Mouse (Mus musculus): Measurements from ENCODE around the gene Tbx2. TPM values are rescaled to one million over a fixed set of nuclear protein-coding genes. Genes with fewer than 3 reads are reported as not detected.

Tbx2 gene
- polyA plus RNA-seq, 1 experiment, result 3.5 TPM

GRCm38 (mm10) chr11:85841980-85842379 is 9.6 kb downstream of the Tbx2 start:
- Histone ChIP-seq H3K27ac (ENCODE audit: insufficient read depth, low read length) (no peak overlapping the region), H3K4me3 (replicated peaks; ENCODE audit: insufficient read depth, low read depth, low read length) (no peak overlapping the region), H3K27me3 (ENCODE audit: control insufficient read depth, insufficient read depth, low read length) (peaks cover 36% of the 10 kb centered on the region; the same call in 1 of the 2 replicates), H3K4me1 (ENCODE audit: control insufficient read depth, insufficient read depth, low read length) (peaks cover 8% of the 10 kb centered on the region; the same call in 1 of the 2 replicates)
- 2% methylated on average over 30 of the region's 32 CpGs for whole genome bisulfite sequencing
- DNase-seq, result peak in 1 of 2 experiments; percentile 45
- no peak for TF ChIP-seq POLR2A (IDR thresholded peaks at IDR 0.05; ENCODE audit: borderline replicate concordance, insufficient read depth, low read length)
- peak; percentile 52; the same call in 1 of the 2 replicates for TF ChIP-seq CTCF (IDR thresholded peaks at IDR 0.05; ENCODE audit: borderline replicate concordance, insufficient read depth, low read depth, low read length)

GRCm38 (mm10) chr11:85842596-85843346 is 10.4 kb downstream of the Tbx2 start:
- H3K4me3 ChIP-seq (replicated peaks; ENCODE audit: insufficient read depth, low read depth, low read length), result no peak overlapping the region
- H3K27ac ChIP-seq (ENCODE audit: insufficient read depth, low read length), result no peak overlapping the region
- WGBS, result 7% methylated on average over 24 of the region's 24 CpGs
- DNase-seq, result no peak
- no peak for TF ChIP-seq POLR2A (IDR thresholded peaks at IDR 0.05; ENCODE audit: borderline replicate concordance, insufficient read depth, low read length)
- no peak for TF ChIP-seq CTCF (IDR thresholded peaks at IDR 0.05; ENCODE audit: borderline replicate concordance, insufficient read depth, low read depth, low read length)
- peaks cover 32% of the 10 kb centered on the region; the same call in 1 of the 2 replicates for H3K27me3 ChIP-seq (ENCODE audit: control insufficient read depth, insufficient read depth, low read length)
- H3K4me1 ChIP-seq (ENCODE audit: control insufficient read depth, insufficient read depth, low read length), result peaks cover 8% of the 10 kb centered on the region; the same call in 1 of the 2 replicates

GRCm38 (mm10) chr11:85843347-85843692 is 11.0 kb downstream of the Tbx2 start:
- TF ChIP-seq CTCF (IDR thresholded peaks at IDR 0.05; ENCODE audit: borderline replicate concordance, insufficient read depth, low read depth, low read length) (peak; percentile 51; the same call in 1 of the 2 replicates), POLR2A (IDR thresholded peaks at IDR 0.05; ENCODE audit: borderline replicate concordance, insufficient read depth, low read length) (no peak)
- no peak overlapping the region for H3K27ac ChIP-seq (ENCODE audit: insufficient read depth, low read length)
- H3K4me1 ChIP-seq (ENCODE audit: control insufficient read depth, insufficient read depth, low read length), result 0 out of 2 replicates have a peak, but pooled peaks cover 5% of the 10 kb centered on the region
- DNase-seq, result no peak
- no peak overlapping the region for H3K4me3 ChIP-seq (replicated peaks; ENCODE audit: insufficient read depth, low read depth, low read length)
- H3K27me3 ChIP-seq (ENCODE audit: control insufficient read depth, insufficient read depth, low read length), result peaks cover 29% of the 10 kb centered on the region; the same call in 1 of the 2 replicates
- 2% methylated on average over 18 of the region's 18 CpGs for WGBS

- DNase-seq, result peak; percentile 68 to 77
- Histone ChIP-seq H3K4me1 (ENCODE audit: control insufficient read depth, insufficient read depth, low read length) (0 out of 2 replicates have a peak, but pooled peaks cover 5% of the 10 kb centered on the region), H3K27ac (ENCODE audit: insufficient read depth, low read length) (no peak overlapping the region), H3K4me3 (replicated peaks; ENCODE audit: insufficient read depth, low read depth, low read length) (peak overlapping the region; percentile 29), H3K27me3 (ENCODE audit: control insufficient read depth, insufficient read depth, low read length) (peaks cover 26% of the 10 kb centered on the region; the same call in 1 of the 2 replicates)
- 2% methylated on average over 54 of the region's 54 CpGs for WGBS
- TF ChIP-seq POLR2A (IDR thresholded peaks at IDR 0.05; ENCODE audit: borderline replicate concordance, insufficient read depth, low read length), result no peak
- TF ChIP-seq CTCF (IDR thresholded peaks at IDR 0.05; ENCODE audit: borderline replicate concordance, insufficient read depth, low read depth, low read length), result peak; percentile 69; the same call in 1 of the 2 replicates
Measured at GRCm38 (mm10) chr11:85844144-85844965, 12.0 kb downstream of the Tbx2 start.

GRCm38 (mm10) chr11:85844971-85845370 is 12.6 kb downstream of the Tbx2 start:
- Histone ChIP-seq H3K4me3 (replicated peaks; ENCODE audit: insufficient read depth, low read depth, low read length) (no peak overlapping the region), H3K27ac (ENCODE audit: insufficient read depth, low read length) (no peak overlapping the region), H3K27me3 (ENCODE audit: control insufficient read depth, insufficient read depth, low read length) (peaks cover 26% of the 10 kb centered on the region; the same call in 1 of the 2 replicates), H3K4me1 (ENCODE audit: control insufficient read depth, insufficient read depth, low read length) (0 out of 2 replicates have a peak, but pooled peaks cover 5% of the 10 kb centered on the region)
- TF ChIP-seq POLR2A (IDR thresholded peaks at IDR 0.05; ENCODE audit: borderline replicate concordance, insufficient read depth, low read length) (no peak), CTCF (IDR thresholded peaks at IDR 0.05; ENCODE audit: borderline replicate concordance, insufficient read depth, low read depth, low read length) (no peak)
- WGBS, result 41% methylated on average over 5 of the region's 5 CpGs
- DNase-seq, result no peak

- no peak overlapping the region for H3K27ac ChIP-seq (ENCODE audit: insufficient read depth, low read length)
- H3K4me3 ChIP-seq (replicated peaks; ENCODE audit: insufficient read depth, low read depth, low read length), result no peak overlapping the region
- 38% methylated on average over 5 of the region's 5 CpGs for WGBS
- H3K4me1 ChIP-seq (ENCODE audit: control insufficient read depth, insufficient read depth, low read length), result 0 out of 2 replicates have a peak, but pooled peaks cover 5% of the 10 kb centered on the region
- H3K27me3 ChIP-seq (ENCODE audit: control insufficient read depth, insufficient read depth, low read length), result peaks cover 21% of the 10 kb centered on the region; the same call in 1 of the 2 replicates
- DNase-seq, result no peak
- no peak for TF ChIP-seq CTCF (IDR thresholded peaks at IDR 0.05; ENCODE audit: borderline replicate concordance, insufficient read depth, low read depth, low read length)
- TF ChIP-seq POLR2A (IDR thresholded peaks at IDR 0.05; ENCODE audit: borderline replicate concordance, insufficient read depth, low read length), result no peak
Measured at GRCm38 (mm10) chr11:85845921-85846320, 13.6 kb downstream of the Tbx2 start.

GRCm38 (mm10) chr11:85846509-85846908 is 14.2 kb downstream of the Tbx2 start:
- no peak overlapping the region for H3K4me3 ChIP-seq (replicated peaks; ENCODE audit: insufficient read depth, low read depth, low read length)
- TF ChIP-seq POLR2A (IDR thresholded peaks at IDR 0.05; ENCODE audit: borderline replicate concordance, insufficient read depth, low read length), result no peak
- no peak for TF ChIP-seq CTCF (IDR thresholded peaks at IDR 0.05; ENCODE audit: borderline replicate concordance, insufficient read depth, low read depth, low read length)
- 55% methylated on average over 4 of the region's 4 CpGs for WGBS
- H3K27ac ChIP-seq (ENCODE audit: insufficient read depth, low read length), result no peak overlapping the region
- 0 out of 2 replicates have a peak, but pooled peaks cover 5% of the 10 kb centered on the region for H3K4me1 ChIP-seq (ENCODE audit: control insufficient read depth, insufficient read depth, low read length)
- no peak for DNase-seq
- peaks cover 18% of the 10 kb centered on the region; the same call in 1 of the 2 replicates for H3K27me3 ChIP-seq (ENCODE audit: control insufficient read depth, insufficient read depth, low read length)

Measured in cerebellum, adult 2 months (tissue).